Mouse (Mus musculus) liver, adult 2 months (tissue): ENCODE data around the gene Hs1bp3. TPM values are rescaled to one million over a fixed set of nuclear protein-coding genes. Genes with fewer than 3 reads are reported as not detected.

ENCODE experiments used
- DNase-seq: peaks from one replicate; pipeline ENCODE4 v3.0.0-alpha.2; 2011; ENCODE audit warnings: low read depth, low spot score; ENCODE audit errors: extremely low read depth
- H3K27ac ChIP-seq: fragments of 200-500 bp; replicated peaks from 2 replicates; pipeline ENCODE4 v1.5.1; 2012; ENCODE audit warnings: low read depth, mild to moderate bottlenecking, control low read depth, inconsistent platforms, low read length; ENCODE audit not compliant: insufficient read depth
- H3K27me3 ChIP-seq: fragments of 200-500 bp; 2 replicates; pipeline ENCODE4 v1.6.1; 2012; ENCODE audit warnings: mild to moderate bottlenecking, moderate library complexity, low read length, inconsistent platforms; ENCODE audit not compliant: control insufficient read depth, insufficient read depth
- H3K36me3 ChIP-seq: fragments of 200-500 bp; 2 replicates; pipeline ENCODE4 v1.6.1; 2012; ENCODE audit warnings: low read length, inconsistent platforms; ENCODE audit not compliant: control insufficient read depth, insufficient read depth
- H3K4me1 ChIP-seq: fragments of 200-500 bp; 2 replicates; pipeline ENCODE4 v1.6.1; 2011; ENCODE audit warnings: low read length; ENCODE audit not compliant: control insufficient read depth, insufficient read depth
- H3K4me3 ChIP-seq: fragments of 200-500 bp; 2 replicates; pipeline ENCODE4 v1.5.1; 2011; ENCODE audit warnings: low read depth, mild to moderate bottlenecking, control low read depth, low read length, moderate library complexity; ENCODE audit not compliant: insufficient read depth
- H3K79me2 ChIP-seq: fragments of 200-500 bp; 2 replicates; pipeline ENCODE4 v1.6.1; 2012; ENCODE audit warnings: inconsistent platforms, mild to moderate bottlenecking, low read length, moderate library complexity; ENCODE audit not compliant: control insufficient read depth, insufficient read depth
- H3K9ac ChIP-seq: fragments of 200-500 bp; 2 replicates; pipeline ENCODE4 v1.6.1; 2012; ENCODE audit warnings: low read depth, mild to moderate bottlenecking, control low read depth, inconsistent platforms, low read length
- CTCF ChIP-seq: fragments of 200-500 bp; IDR thresholded peaks from 2 replicates; pipeline ENCODE4 v1.5.1; 2011; ENCODE audit warnings: low read depth, low read length, control low read depth
- POLR2A ChIP-seq: fragments of 200-500 bp; IDR thresholded peaks from 2 replicates; pipeline ENCODE4 v1.6.1; 2011; ENCODE audit warnings: low read length, control low read depth; ENCODE audit not compliant: insufficient read depth; ENCODE audit errors: extremely low read depth
- WGBS: fragments of 180-500 bp; shearing (Covaris S2); methylation state at CpG from one replicate; pipeline ENCODE4 v1.1.7; 2018; 5-methylcytosine and 5-hydroxymethylcytosine counted together
- polyA plus RNA-seq: library from polyadenylated mRNA; depleted of rRNA; stranded (reverse); fragments of >200 nt; gene quantifications from 2 replicates; pipeline ENCODE4 v1.2.3, GENCODE M21; 2012
- total RNA-seq: library from RNA; depleted of rRNA; stranded (reverse); fragments of >200 nt; gene quantifications from 2 replicates; pipeline ENCODE4 v1.2.3, GENCODE M21; 2014

The Hs1bp3 gene
- total and polyA plus RNA-seq, 2 experiments, result 3.0 to 16.6 TPM

DNA sequence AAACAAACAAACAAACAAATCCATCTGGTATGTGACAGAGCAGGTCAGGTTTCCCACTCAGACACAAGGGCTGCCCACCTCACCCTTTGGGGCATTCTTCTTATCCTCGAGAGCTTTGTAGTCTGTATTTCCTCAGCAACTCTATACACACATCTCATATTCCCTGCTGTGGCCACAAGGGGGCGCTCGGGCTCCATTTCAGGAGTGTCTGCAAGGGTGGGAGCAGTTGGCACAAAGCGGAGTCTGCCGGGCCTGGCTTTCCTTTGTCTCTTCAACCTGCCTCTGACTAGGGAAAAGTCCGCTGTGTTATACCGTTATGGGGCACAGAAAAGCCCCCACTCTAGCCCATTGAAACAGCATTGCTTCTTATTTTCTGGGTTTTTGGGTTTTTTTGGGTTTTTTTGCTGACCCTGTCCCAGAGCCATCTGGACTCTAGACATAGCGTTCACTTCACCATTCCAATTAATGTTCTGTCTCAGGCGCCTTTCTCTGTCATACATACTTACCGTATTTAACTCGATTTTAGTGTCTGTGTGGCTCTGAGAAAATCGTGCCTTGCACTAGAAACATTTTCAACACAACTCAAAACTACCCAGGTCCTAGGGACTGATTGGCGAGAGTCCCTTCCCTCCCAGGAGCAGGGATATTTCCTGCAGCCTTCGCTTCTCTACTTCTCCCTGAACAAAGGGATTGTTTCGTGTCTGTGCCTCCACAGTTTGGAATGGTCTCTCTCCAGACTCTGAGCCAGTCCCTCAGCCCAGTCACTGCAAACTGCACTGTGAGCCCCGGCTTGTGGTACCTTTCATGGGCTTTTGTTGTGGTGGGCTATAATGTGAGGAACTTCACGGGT, 13.8 kb downstream of the Hs1bp3 start:
- peak; percentile 33 for DNase-seq
- Histone ChIP-seq H3K9ac (no peak overlapping the region), H3K27me3 (no peaks in the 10 kb centered on the region), H3K4me1 (no peaks in the 10 kb centered on the region), H3K27ac (no peak overlapping the region), H3K79me2 (no peaks in the 10 kb centered on the region), H3K36me3 (no peaks in the 10 kb centered on the region), H3K4me3 (no peak overlapping the region)
- 45% methylated on average over 17 of the region's 17 CpGs for WGBS
- no peak for TF ChIP-seq POLR2A
- peak; percentile 92 for TF ChIP-seq CTCF

DNA sequence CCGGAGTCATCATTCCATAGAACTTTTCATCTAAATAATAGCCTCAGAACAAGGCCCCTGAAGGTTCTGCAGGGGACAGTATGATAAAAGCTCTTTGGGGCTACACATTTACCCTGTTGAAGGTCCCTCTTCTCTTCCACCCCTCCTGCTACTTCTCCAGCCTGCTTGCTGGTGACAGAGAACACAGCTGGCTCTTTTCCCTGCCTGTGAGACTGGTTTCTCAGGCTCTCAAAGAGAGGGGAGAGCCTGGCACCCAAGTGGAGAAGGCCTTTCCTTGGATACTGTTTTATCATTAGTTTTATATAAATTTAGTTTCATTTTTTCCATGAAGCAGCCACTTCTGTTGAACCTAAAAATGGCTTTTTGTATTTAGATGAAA, 14.4 kb downstream of the Hs1bp3 start:
- no peaks in the 10 kb centered on the region for H3K4me1 ChIP-seq
- H3K27me3 ChIP-seq, result no peaks in the 10 kb centered on the region
- no peak overlapping the region for H3K27ac ChIP-seq
- H3K79me2 ChIP-seq, result no peaks in the 10 kb centered on the region
- no peak overlapping the region for H3K4me3 ChIP-seq
- WGBS, result 89% methylated on average over 1 of the region's 1 CpGs
- no peak for TF ChIP-seq POLR2A
- no peak for TF ChIP-seq CTCF
- H3K36me3 ChIP-seq, result no peaks in the 10 kb centered on the region
- no peak overlapping the region for H3K9ac ChIP-seq
- no peak for DNase-seq

DNA sequence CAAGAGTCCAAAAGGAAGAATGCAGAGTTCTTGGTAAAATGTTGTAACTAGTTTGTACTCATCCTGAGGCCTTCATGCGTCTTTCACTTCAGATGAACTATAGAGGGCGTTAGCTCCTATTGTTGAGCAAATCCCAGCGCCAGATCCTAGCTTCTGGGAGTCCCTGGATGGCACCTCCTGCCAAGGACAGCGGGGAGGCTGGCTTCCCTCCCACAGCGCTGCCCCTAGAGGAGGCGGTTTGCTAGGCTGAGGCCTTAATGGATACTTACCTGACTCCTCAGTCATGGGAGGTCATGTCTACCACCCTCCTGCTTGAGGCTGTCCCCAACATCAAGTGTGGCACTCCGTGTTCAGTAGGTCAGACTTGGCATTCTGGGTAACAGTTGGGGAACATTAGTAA, 16.0 kb downstream of the Hs1bp3 start:
- Histone ChIP-seq H3K4me1 (peaks cover 9% of the 10 kb centered on the region), H3K36me3 (no peaks in the 10 kb centered on the region), H3K27me3 (no peaks in the 10 kb centered on the region), H3K79me2 (no peaks in the 10 kb centered on the region), H3K4me3 (no peak overlapping the region), H3K9ac (no peak overlapping the region), H3K27ac (no peak overlapping the region)
- no peak for DNase-seq
- 92% methylated on average over 7 of the region's 7 CpGs for WGBS
- TF ChIP-seq CTCF, result peak; percentile 26; the same call in 1 of the 2 replicates
- TF ChIP-seq POLR2A, result no peak

DNA sequence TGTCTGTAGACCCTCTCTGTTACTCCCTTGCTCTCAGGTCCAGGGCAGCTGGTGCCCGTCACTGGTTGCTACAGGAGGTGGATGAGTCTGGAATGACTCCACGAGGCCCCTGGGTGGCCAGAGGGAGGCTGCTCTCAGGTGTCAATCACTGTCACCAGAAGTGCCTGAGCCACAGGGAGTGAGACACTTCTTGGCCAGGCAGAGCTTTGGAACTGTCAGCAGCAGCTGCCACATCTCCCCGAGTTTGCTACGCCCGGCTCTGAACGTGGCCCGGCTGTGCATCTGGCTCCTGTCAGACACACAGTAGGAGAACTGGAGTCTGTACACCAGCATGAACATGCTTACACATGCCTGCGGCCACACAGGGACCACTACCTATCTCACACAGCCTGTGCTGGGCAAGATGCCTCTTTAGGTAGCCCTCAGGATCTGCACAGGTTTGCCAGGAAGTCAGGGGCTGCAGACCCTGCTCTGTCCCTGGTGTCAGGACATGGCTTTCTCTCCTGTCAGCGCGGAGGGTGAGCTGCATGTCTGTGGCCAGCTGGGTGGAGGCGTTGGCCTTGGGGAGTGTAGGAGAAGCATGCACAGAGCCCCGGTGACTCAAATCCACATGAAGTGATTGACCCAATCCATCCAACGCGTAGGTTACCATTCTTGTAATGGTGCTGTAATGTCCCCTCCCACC, 18.4 kb downstream of the Hs1bp3 start:
- TF ChIP-seq POLR2A (no peak), CTCF (no peak)
- Histone ChIP-seq H3K36me3 (no peaks in the 10 kb centered on the region), H3K27me3 (no peaks in the 10 kb centered on the region), H3K4me1 (peaks cover 12% of the 10 kb centered on the region), H3K79me2 (no peaks in the 10 kb centered on the region), H3K9ac (no peak overlapping the region), H3K4me3 (no peak overlapping the region), H3K27ac (no peak overlapping the region)
- 91% methylated on average over 14 of the region's 14 CpGs for WGBS
- DNase-seq, result no peak

DNA sequence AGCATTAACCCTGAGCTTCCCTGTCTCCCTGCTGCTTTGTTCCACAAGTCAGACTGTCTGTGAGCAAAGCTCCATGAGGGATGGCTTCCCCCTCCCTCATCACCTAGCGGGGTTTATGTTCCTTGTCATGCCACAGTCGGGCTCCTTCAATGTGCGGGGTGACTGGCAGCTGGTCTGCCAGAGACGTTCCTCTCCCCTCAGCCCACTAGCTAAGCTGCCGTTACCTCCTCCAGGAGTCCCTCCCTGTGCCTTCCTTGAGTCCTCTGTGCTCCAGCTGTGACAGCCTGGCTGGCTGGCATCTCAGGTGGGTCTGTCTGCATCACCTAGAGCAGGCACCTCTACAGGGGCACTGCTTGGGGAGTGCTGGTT, 18.9 kb downstream of the Hs1bp3 start:
- Histone ChIP-seq H3K4me3 (no peak overlapping the region), H3K27ac (no peak overlapping the region), H3K9ac (no peak overlapping the region), H3K79me2 (no peaks in the 10 kb centered on the region), H3K36me3 (no peaks in the 10 kb centered on the region), H3K4me1 (peaks cover 12% of the 10 kb centered on the region), H3K27me3 (no peaks in the 10 kb centered on the region)
- no peak for DNase-seq
- TF ChIP-seq POLR2A (no peak), CTCF (no peak)
- 96% methylated on average over 5 of the region's 5 CpGs for WGBS

DNA sequence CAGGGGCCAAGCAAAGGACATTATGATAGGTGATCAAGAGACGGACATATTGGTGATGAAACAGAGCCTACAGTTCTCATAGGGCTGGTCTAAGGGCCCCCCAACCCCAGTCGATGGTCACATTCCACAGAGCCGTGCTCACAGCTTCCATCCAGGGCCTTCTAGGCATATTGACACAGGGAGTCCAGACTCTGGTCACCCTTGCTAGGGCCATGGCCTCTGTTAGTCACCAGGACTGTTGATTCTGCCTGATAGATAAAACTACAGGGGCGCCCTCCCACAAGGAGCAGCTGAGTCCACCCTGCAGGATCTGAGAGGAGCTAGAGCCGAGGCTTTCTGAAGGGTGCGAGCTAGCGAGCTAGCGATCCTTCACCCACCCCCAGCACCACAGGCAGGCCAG, 20.4 kb downstream of the Hs1bp3 start:
- no peaks in the 10 kb centered on the region for H3K27me3 ChIP-seq
- H3K27ac ChIP-seq, result peak overlapping the region; percentile 51
- no peaks in the 10 kb centered on the region for H3K79me2 ChIP-seq
- peaks cover 12% of the 10 kb centered on the region for H3K4me1 ChIP-seq
- WGBS, result 42% methylated on average over 8 of the region's 8 CpGs
- H3K36me3 ChIP-seq, result no peaks in the 10 kb centered on the region
- no peak overlapping the region for H3K9ac ChIP-seq
- DNase-seq, result peak; percentile 68
- TF ChIP-seq CTCF (no peak), POLR2A (no peak)
- no peak overlapping the region for H3K4me3 ChIP-seq
